Mouse (Mus musculus) embryo, embryonic 11 days (tissue): ENCODE data around the gene Pcsk4.

Experiments used
- DNase-seq: peaks from one replicate; pipeline ENCODE4 v3.0.0-alpha.2; 2015

The Pcsk4 gene

DNA sequence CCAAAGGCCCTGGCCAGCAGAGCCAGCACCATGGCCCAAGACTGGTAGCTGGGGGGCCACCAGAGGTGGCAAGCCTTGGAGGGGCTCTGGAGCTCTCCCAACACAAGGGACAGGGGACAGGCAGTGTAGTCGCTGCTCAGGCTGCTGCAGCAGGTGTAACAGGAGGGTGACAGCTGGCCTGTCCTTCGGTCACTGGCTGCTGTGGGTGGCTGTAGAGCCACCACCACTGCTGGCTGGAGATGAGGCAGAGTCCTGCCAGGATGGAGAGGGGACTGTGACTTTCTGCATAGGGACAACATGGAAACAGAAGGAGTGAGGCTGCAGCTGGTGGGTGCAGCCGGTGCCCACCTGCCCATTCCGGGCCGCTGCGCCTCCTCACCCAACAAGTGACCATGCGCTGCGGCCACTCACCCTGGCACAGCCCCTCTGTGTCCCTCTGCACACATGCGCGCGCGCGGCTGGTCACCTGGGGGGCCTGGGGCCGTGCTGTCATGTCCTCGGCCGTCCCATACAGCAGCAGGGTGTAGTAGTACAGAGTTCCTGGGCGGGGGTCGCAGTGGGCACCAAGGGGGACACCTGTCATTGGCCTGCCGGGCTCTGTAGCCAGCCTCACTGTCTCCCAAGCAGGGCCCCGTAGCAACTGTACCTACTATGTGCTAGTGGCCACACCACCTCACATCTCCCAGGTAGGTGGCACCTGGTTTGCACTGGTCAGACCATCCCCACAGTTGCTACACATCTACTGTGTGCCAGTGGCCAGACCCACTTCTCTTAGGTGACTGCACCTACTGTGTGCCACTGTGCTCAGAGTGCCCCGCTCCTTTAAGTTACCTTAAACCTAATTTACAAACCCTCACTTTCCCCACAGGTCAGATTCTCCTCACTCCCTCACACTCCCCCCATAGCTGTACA lies 7.4 kb downstream of the Pcsk4 start:
- DNase-seq = no peak

DNA sequence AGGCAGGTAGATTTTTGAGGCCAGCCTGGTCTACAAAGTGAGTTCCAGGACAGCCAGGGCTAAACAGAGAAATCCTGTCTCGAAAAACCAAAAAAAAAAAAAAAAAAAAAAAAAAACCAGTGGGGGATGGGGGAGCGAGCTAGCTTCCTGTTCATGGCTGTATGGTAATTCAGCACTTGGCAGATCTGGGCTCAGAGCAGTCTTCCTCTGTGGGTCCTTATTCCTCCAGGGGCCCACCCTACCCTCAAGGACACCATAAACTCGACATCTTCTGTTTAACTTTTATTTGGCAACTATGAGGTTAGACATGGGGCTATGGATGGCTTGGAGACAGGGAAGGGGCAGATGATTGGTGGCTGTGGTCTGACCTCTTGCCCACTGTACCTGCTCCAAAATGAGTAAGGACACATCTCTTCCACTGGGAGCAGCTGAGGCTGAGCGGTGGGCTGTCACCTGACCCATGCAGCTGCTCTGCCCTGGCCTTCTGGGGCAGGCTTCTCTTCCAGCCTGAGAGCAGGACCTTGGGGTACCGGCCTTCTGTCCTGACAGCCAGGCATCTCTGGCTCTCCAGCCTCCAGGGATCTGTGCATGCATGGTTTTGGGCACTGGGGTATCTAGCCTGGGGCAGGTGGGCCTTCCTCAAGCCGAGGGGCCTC lies 8.2 kb downstream of the Pcsk4 start:
- DNase-seq = no peak

GRCm38 (mm10) chr10:80320340-80320760 lies 8.9 kb downstream of the Pcsk4 start, which contains the start of gene 2310011J03Rik:
2310011J03Rik (minus strand) TSS chr10:80320537.
- peak; percentile 95 for DNase-seq

DNA sequence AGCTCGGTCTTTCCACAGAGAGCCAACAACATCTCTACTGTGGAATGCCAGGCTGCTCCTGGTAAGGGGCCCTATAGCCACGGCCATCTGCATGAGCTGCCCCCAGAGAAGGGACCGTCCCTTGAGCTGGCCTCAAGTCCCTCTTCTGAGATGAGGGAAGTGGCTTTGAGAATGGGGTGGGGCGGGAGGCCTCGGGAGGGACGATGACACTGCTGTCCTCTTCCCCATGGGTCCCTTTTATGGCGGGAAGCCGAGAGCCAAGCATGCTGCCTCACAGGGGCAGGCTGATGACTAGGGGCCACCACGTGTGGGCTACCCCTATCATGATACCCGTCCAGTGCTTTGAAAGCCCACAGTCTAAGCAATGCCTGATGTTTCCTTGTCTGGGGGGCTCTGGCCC lies 12.3 kb downstream of the Pcsk4 start:
- DNase-seq = no peak

DNA sequence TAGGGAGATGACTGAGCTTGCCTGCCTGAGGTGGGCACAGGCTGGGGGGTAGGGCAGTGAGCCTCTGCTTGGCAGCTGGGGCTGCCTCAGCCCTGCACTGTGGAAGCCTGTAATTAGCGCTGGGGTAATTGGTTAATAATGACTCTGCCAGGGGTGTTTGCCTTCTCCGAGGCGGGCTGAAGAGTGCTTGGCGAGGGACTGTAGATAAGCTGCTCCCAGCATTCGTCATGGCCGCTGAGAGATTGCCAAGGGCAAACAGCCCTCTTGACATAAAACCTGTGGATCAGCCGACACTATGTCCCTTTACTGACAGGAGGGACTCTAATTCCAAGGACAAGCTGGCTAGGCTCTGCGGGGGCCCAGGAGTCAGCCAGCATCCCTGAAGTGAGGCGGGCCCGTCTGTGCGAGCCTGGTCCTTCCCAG lies 12.9 kb downstream of the Pcsk4 start:
- no peak for DNase-seq

- no peak for DNase-seq
Observed at GRCm38 (mm10) chr10:80315315-80315714, 14.0 kb downstream of the Pcsk4 start.

- no peak for DNase-seq
Observed at GRCm38 (mm10) chr10:80314494-80315001, 14.8 kb downstream of the Pcsk4 start.

- DNase-seq = no peak
Observed at GRCm38 (mm10) chr10:80313627-80314201, 15.6 kb downstream of the Pcsk4 start.

DNA sequence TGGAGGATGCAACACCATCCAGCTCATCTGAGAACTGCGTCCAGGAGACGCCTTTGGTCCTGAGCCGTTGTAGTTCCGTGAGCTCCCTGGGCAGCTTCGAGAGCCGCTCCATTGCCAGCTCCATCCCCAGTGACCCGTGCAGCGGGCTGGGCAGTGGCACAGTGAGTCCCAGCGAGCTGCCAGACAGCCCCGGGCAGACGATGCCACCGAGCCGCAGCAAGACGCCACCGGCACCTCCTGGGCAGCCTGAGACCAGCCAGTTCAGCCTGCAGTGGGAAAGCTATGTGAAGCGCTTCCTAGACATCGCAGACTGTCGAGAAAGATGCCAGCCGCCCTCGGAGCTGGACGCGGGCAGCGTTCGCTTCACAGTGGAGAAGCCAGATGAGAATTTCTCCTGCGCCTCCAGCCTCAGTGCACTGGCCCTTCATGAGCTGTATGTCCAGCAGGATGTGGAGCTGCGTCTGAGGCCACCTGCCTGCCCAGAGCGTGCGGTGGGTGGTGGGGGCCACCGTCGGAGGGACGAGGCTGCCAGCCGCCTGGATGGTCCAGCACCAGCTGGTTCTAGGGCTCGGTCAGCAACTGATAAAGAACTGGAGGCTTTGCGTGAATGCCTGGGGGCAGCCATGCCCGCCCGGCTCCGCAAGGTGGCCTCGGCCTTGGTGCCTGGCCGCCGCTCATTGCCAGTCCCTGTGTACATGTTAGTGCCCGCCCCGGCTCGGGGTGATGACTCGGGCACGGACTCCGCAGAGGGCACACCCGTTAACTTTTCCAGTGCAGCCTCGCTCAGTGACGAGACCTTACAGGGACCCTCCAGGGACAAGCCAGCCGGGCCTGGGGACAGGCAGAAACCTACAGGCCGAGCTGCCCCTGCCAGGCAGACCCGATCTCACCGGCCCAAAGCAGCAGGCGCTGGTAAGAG lies 16.5 kb downstream of the Pcsk4 start:
- DNase-seq = no peak

DNA sequence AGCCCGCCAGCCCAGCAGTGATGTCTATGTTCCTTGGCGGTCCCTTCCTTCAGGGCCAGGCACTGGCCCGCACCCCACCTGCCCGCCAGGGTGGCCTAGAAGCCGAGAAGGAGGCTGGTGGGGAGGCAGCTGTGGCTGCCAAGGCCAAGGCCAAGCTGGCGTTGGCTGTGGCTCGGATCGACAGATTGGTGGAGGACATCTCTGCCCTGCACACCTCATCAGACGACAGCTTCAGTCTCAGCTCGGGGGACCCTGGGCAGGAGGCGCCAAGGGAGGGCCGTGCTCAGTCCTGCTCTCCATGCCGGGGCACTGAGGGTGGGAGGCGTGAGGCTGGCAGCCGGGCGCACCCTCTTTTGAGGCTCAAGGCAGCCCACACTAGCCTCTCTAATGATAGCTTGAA lies 17.7 kb downstream of the Pcsk4 start:
- no peak for DNase-seq

DNA sequence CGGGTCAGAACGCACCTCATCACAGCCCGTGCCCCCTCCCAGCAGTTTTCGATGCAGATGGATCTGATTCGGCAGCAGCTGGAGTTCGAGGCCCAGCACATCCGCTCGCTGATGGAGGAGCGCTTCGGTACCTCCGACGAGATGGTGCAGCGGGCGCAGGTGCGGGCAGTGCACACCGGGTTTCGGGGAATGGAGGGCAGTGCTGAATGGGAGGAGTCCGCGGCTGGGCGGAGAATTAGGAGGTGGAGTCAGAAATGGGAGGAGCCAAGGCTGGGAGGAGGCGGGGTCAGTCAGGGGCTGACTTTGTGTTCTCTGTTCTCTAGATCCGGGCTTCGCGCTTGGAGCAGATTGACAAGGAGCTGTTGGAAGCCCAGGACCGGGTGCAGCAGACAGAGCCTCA lies 24.4 kb downstream of the Pcsk4 start:
- DNase-seq = peak; percentile 44

GRCm38 (mm10) chr10:80304458-80304857 lies 24.8 kb downstream of the Pcsk4 start:
- DNase-seq = no peak

- peak; percentile 46 for DNase-seq
Observed at GRCm38 (mm10) chr10:80302471-80302881, 26.8 kb downstream of the Pcsk4 start.

DNA sequence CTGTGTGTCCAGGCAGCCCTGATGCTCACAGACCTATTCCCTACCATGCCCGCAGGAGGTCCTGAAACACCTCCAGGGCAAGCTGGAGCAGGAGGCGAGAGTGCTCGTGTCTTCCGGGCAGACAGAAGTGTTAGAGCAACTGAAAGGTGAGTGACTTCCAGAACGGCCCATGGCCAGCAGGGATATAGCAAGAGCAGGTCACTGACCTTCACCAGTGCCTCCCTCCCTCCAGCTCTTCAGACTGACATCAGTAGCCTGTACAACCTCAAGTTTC lies 27.3 kb downstream of the Pcsk4 start:
- DNase-seq = no peak

DNA sequence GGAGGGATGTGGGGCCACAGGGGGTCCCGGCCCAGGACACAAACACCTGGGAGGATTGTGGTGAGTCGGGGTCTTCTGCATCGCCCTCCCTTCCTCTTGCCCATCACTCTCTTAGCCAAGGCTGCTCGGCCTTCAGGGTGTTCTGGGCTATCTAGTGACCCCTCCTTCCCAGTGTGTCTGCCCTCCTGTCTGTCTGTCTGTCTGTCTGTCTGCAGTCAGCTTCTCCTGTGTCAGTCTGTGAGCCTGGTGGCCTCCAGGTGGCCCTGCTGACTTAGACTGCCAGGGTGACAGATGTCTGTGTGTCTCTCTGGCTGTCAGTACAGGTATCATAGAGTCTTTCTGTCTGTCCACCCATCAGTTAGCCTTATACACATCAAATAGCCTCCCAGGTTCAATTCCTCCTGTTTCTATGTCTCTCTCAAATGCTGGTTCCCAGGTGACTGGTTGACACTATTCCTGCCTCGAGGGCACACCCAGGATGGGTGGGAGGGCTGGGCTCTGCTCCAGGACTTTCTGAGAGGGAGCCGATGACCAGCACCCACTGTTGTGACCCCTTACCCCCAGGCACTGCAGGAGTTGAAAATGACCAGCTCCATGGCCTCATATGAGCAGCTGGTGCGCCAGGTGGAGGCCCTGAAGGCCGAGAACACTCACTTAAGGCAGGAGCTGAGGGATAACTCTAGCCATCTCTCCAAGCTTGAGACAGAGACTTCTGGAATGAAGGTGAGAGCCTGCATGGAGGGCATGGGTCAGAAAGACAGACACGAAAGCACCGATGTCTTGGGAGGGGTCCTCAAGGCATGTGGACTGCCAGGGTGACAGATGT lies 27.8 kb downstream of the Pcsk4 start:
- DNase-seq = no peak

- DNase-seq = peak; percentile 67
Observed at GRCm38 (mm10) chr10:80300672-80301181, 28.6 kb downstream of the Pcsk4 start.

DNA sequence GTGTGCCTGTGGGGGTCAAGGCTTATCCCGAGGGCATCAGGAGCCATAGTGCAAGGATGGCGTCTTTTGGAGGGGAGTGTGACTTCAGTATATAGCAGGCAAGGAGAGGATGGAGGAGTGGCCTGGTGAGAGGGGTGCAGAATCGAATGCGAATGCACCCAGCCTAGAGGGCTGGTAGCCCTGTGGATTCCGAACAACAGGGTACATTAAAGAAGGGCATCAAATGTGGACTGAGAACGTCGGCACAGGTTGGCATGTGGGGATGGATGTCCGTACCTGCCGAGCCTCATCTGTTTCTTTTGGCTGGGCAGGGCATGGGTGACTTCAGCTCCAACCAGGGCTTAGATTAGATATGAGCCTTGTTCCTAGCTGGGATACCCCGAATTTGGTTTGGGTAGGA lies 29.5 kb downstream of the Pcsk4 start:
- no peak for DNase-seq

GRCm38 (mm10) chr10:80299301-80299700 lies 30.0 kb downstream of the Pcsk4 start:
- DNase-seq = no peak

DNA sequence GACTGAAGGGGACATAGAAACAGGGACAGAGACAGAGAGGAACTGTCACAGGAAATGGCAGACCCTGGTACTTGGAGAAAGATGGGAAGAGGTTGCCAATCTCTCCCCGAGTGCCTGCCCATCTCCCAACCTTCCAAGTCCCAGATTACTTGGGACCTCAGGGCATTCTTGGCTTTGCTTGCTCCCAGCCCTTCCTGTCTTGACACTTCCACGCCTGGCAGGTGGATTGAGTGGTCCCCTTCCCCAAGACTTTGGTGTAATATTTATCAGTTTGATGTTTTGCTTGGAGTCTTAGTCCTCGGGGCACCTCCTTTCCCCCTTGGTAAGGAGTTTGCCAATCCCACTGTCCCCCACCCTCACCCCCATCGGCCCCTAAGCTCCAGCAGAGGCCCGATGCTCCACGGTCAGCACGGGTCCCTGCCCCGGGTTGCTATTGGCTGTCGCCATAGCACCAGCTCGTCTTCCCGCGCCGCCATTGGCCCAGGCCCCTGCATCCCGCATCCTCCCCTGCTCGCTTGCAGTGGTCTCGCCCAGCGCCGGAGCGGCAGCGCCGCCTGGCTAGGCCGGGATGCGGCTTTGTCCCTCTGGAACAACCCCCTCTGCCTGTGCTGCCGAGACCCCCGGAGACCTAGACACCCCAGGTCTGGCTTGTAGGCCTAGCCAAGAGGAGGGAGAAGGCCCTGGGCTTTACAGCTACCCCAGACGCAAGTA lies 30.6 kb downstream of the Pcsk4 start:
- DNase-seq = peak; percentile 93

GRCm38 (mm10) chr10:80297526-80298133 lies 31.7 kb downstream of the Pcsk4 start:
- no peak for DNase-seq
